Mouse (Mus musculus) neural tube, embryonic 15.5 days (tissue): Measurements from ENCODE around the gene Zfp595. TPM values are rescaled to one million over a fixed set of nuclear protein-coding genes. Genes with fewer than 3 reads are reported as not detected.
"Not testable (repeated sequence)": the region's sequence is repeated elsewhere in the genome, so short reads cannot be mapped to it uniquely, and the experiment has no call there.

Experiments used
- ATAC-seq: fragments of 200-750 bp; cut with Nextera tagmentation; 2 replicates; pipeline ENCODE4 v1.8.0; 2017; ENCODE audit warnings: mild to moderate bottlenecking, moderate TSS enrichment, moderate library complexity; ENCODE audit not compliant: low FRiP score
- H3K27ac ChIP-seq: fragments of 300-500 bp; sonication (generic); replicated peaks from 2 replicates; pipeline ENCODE4 v1.5.1; 2015; ENCODE audit warnings: mild to moderate bottlenecking, inconsistent platforms
- H3K27me3 ChIP-seq: fragments of 300-500 bp; sonication (generic); replicated peaks from 2 replicates; pipeline ENCODE4 v1.6.1; 2015; ENCODE audit warnings: inconsistent platforms
- H3K36me3 ChIP-seq: fragments of 300-500 bp; sonication (generic); 2 replicates; pipeline ENCODE4 v1.6.1; 2015; ENCODE audit warnings: inconsistent platforms
- H3K4me1 ChIP-seq: fragments of 300-500 bp; sonication (generic); 2 replicates; pipeline ENCODE4 v1.6.1; 2015; ENCODE audit warnings: inconsistent platforms
- H3K4me2 ChIP-seq: fragments of 300-500 bp; sonication (generic); 2 replicates; pipeline ENCODE4 v1.6.1; 2015; ENCODE audit warnings: inconsistent platforms, mild to moderate bottlenecking, moderate library complexity
- H3K4me3 ChIP-seq: fragments of 300-500 bp; sonication (generic); replicated peaks from 2 replicates; pipeline ENCODE4 v1.5.1; 2015; ENCODE audit warnings: mild to moderate bottlenecking, inconsistent platforms
- H3K9ac ChIP-seq: fragments of 300-500 bp; sonication (generic); replicated peaks from 2 replicates; pipeline ENCODE4 v1.6.1; 2015; ENCODE audit warnings: mild to moderate bottlenecking, inconsistent platforms
- H3K9me3 ChIP-seq: fragments of 300-500 bp; sonication (generic); replicated peaks from 2 replicates; pipeline ENCODE4 v1.6.1; 2016; ENCODE audit warnings: inconsistent platforms
- WGBS: fragments of 180-500 bp; shearing (Covaris S2); methylation state at CpG from one replicate; pipeline ENCODE4 v1.1.7; 2015; ENCODE audit warnings: mixed read lengths; 5-methylcytosine and 5-hydroxymethylcytosine counted together
- polyA plus RNA-seq: library from polyadenylated mRNA; unstranded; fragments of >200 nt; fragmentation: Nextera tagmentation; extraction: Ambion mirVana; gene quantifications from 2 replicates; pipeline ENCODE4 v1.2.1, GENCODE M21; 2015

Zfp595 gene
- polyA plus RNA-seq, result 1.7 and 2.0 TPM in 2 replicates

DNA sequence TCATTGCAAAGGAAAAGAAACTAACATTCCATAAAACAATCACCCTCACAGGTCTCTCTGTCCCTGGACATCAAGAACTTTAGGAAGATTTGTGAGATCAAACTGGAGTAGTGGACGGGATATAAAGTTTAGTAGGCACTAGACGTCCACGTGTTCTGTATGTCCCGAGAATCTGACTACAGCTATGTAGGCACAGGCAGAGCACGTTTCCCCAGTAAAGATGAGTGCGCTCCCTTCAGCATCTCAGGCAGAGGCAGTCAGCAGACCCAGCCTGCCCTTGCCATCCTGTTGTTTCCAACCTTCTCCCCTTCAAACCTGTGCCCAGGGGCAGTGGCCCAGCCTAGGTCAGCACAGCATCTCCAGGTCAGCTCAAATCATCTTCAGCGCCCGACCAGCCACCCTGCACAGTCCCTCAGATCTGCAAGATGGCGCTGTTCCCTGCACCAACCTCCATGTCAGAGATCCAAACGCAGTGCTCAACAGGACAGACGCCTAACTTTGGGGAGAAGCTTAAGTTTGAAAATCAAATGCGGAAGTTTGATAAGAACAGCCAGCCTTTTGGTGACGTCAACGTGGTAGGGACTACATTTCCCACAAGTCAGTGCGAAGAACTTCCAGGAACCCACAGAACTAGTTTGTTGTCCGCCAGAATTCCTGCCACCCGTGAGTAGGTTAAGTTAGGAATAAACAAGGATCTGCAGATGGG lies at the start of gene Zfp595:
TSS of gene Zfp595 (minus strand) at position 552 of the 706 bp plus-strand sequence.
- H3K4me2 ChIP-seq, result peak within 1 kb of the TSS; percentile 85
- ATAC-seq, result peak; percentile 94
- H3K9ac ChIP-seq, result peak within 1 kb of the TSS; percentile 57
- peaks cover 12% of the 10 kb centered on the region for H3K4me1 ChIP-seq
- WGBS, result 19% methylated on average over 17 of the region's 17 CpGs
- H3K27ac ChIP-seq, result peak within 1 kb of the TSS; percentile 45
- no peaks in the 10 kb centered on the region for H3K9me3 ChIP-seq
- H3K27me3 ChIP-seq, result no peaks in the 10 kb centered on the region
- H3K36me3 ChIP-seq, result no peaks in the 10 kb centered on the region
- peak within 1 kb of the TSS; percentile 57 for H3K4me3 ChIP-seq

DNA sequence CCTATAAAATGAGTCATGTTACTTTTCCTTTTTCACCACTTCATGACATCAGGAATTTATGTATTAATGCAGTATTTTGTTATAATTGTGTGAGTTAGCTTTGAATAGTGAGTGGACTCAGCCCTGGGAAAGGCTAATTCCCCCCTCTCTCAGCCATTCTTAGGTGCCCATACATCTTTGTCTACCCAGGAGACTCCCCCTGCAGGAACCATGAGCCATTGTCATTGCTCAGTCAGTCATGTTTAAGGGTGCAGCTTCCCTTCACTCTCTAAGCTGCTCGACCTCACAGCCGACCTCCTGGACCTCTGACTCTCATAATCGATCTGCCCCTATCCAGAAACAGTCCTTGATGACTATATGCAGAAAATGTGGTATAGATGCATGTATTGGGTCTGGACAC lies 43.9 kb upstream of the Zfp595 start:
- H3K4me2 ChIP-seq, H3K36me3 ChIP-seq, H3K9ac ChIP-seq, H3K4me1 ChIP-seq, H3K27ac ChIP-seq, H3K4me3 ChIP-seq, H3K27me3 ChIP-seq, H3K9me3 ChIP-seq: not testable (repeated sequence)
- peak; percentile 37; the same call in 1 of the 2 replicates for ATAC-seq
- WGBS, result 53% methylated on average over 3 of the region's 3 CpGs

- not testable (repeated sequence) for H3K36me3 ChIP-seq, H3K27me3 ChIP-seq, H3K4me1 ChIP-seq, H3K27ac ChIP-seq, H3K9me3 ChIP-seq
- H3K4me2 ChIP-seq, result peak within 1 kb of the TSS; percentile 58
- ATAC-seq, result peak; percentile 96
- H3K9ac ChIP-seq, result 0 out of 2 replicates have a peak within 1 kb of the TSS, but pooled peaks have one; percentile 20
- WGBS, result 22% methylated on average over 15 of the region's 15 CpGs
- H3K4me3 ChIP-seq, result peak within 1 kb of the TSS; percentile 42
Observed at GRCm38 (mm10) chr13:67375050-67375911, 42.9 kb upstream of the Zfp595 start, which contains the start of the genes Gm28041 and Zfp456. Gene Gm28041, minus strand, starts transcription at chr13:67375733. Gene Zfp456, minus strand, starts transcription at chr13:67375810.

DNA sequence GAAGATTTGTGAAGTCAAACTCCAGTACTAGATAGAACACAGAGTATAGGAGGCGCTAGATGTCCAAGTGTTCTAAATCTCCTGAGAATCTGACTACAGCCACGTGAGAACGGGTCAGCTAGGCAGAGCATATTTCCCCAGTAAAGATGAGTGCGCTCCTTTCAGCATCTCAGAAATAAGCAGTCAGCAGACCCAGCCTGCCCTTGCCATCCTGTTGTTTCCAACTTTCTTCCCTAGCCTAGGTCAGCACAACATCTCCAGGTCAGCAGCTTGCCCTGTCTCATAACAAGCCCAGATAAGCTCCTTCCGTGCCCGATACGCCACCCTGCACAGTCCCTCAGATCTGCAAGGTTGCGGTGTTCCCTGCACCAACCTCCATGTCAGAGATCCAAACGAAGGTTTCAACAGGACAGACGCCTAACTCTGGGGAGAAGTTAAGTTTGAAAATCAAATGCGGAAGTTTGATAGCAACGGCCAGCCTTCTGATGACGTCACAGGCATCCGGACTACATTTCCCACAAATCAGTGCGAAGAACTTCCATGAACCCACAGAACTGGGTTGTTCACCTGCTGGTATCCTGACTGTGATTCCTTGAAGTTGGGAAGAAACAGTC lies 27.9 kb upstream of the Zfp595 start, which contains the start of the genes Gm28044 and Zfp953:
TSS of gene Gm28044 (minus strand) at position 406 of the 614 bp plus-strand sequence.
TSS of gene Zfp953 (minus strand) at position 475 of the 614 bp plus-strand sequence.
- no peaks in the 10 kb centered on the region for H3K36me3 ChIP-seq
- H3K9ac ChIP-seq, result peak within 1 kb of the TSS; percentile 59
- under 1% methylated on average over 15 of the region's 15 CpGs for WGBS
- no peaks in the 10 kb centered on the region for H3K27me3 ChIP-seq
- peak; percentile 96 for ATAC-seq
- H3K4me2 ChIP-seq, result peak within 1 kb of the TSS; percentile 78
- peaks cover 13% of the 10 kb centered on the region for H3K4me1 ChIP-seq
- H3K27ac ChIP-seq, result peak within 1 kb of the TSS; percentile 62
- no peaks in the 10 kb centered on the region for H3K9me3 ChIP-seq
- H3K4me3 ChIP-seq, result peak within 1 kb of the TSS; percentile 71

DNA sequence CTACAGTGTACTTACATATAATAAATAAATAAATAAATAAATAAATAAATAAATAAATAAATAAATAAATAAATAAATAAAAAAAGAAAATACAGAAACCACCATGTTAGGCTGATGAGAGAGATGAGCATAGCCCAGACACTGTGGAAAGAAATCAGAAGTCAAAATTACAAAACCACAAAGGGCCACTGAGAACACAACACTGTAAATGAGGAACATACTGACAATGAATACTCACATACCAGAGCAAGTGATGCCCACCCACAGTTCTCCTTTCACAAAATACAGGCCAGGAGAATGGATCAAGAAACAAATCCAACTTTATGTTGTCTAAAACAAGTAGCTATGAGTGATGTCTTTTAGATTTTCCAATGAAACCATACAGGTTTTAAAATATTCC lies 19.5 kb upstream of the Zfp595 start:
- Histone ChIP-seq H3K27me3 (no peaks in the 10 kb centered on the region), H3K4me2 (no peak overlapping the region), H3K27ac (no peak overlapping the region), H3K4me3 (no peak overlapping the region), H3K36me3 (no peaks in the 10 kb centered on the region), H3K4me1 (no peaks in the 10 kb centered on the region), H3K9ac (no peak overlapping the region), H3K9me3 (no peaks in the 10 kb centered on the region)
- ATAC-seq, result no peak

GRCm38 (mm10) chr13:67343422-67343821 lies 11.1 kb upstream of the Zfp595 start:
- H3K27ac ChIP-seq, result no peak overlapping the region
- no peak overlapping the region for H3K4me2 ChIP-seq
- H3K9ac ChIP-seq, result no peak overlapping the region
- H3K27me3 ChIP-seq, result no peaks in the 10 kb centered on the region
- ATAC-seq, result no peak
- no peak overlapping the region for H3K4me3 ChIP-seq
- 89% methylated on average over 2 of the region's 2 CpGs for WGBS
- no peaks in the 10 kb centered on the region for H3K4me1 ChIP-seq
- H3K9me3 ChIP-seq, result no peaks in the 10 kb centered on the region
- no peaks in the 10 kb centered on the region for H3K36me3 ChIP-seq

- peak overlapping the region; percentile 57 for H3K9ac ChIP-seq
- no peak overlapping the region for H3K27ac ChIP-seq
Observed at GRCm38 (mm10) chr13:67332877-67333276, 507 bp upstream of the Zfp595 start.

DNA sequence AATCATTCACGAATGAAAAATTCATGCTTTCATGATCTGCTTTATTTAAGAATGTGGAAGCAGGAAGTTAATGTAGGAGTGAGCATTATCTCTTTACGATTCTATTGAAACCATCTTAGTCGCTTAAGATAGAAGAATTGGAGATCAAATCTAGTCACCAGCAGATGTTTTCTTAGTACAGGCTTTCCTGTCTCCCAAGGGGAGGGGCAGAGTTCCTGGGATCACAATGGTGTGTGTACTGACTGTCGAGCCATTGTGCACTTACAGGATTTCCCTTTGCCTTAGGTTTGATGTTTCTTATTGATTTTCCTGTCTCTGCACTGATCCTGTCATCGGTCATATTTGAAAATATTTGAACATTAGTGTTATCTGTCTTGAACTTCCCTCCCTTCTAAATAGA lies 25.7 kb downstream of the Zfp595 start:
- peak; percentile 71 for ATAC-seq
- WGBS, result 31% methylated on average over 5 of the region's 5 CpGs
- peaks cover 11% of the 10 kb centered on the region for H3K4me1 ChIP-seq
- peak overlapping the region; percentile 91 for H3K9ac ChIP-seq
- H3K36me3 ChIP-seq, result no peaks in the 10 kb centered on the region
- no peaks in the 10 kb centered on the region for H3K27me3 ChIP-seq
- H3K27ac ChIP-seq, result peak overlapping the region; percentile 75
- peak overlapping the region; percentile 78 for H3K4me3 ChIP-seq
- H3K9me3 ChIP-seq, result no peaks in the 10 kb centered on the region
- H3K4me2 ChIP-seq, result peak overlapping the region; percentile 93

More at GRCm38 (mm10) chr13:67332877-67333276, 507 bp upstream of the Zfp595 start:
- H3K36me3 ChIP-seq, result no peaks in the 10 kb centered on the region
- H3K4me1 ChIP-seq, result peaks cover 12% of the 10 kb centered on the region
- ATAC-seq, result peak; percentile 46; the same call in 1 of the 2 replicates
- peak overlapping the region; percentile 57 for H3K4me3 ChIP-seq
- no peaks in the 10 kb centered on the region for H3K9me3 ChIP-seq
- 80% methylated on average over 1 of the region's 1 CpGs for WGBS
- no peaks in the 10 kb centered on the region for H3K27me3 ChIP-seq
- peak overlapping the region; percentile 85 for H3K4me2 ChIP-seq

GRCm38 (mm10) chr13:67305822-67306672 lies 26.3 kb downstream of the Zfp595 start, which contains the start of gene Zfp457:
Gene Zfp457, minus strand, starts transcription at chr13:67306485.
- Histone ChIP-seq H3K4me2 (peak within 1 kb of the TSS; percentile 93), H3K27me3 (no peaks in the 10 kb centered on the region), H3K27ac (peak within 1 kb of the TSS; percentile 75), H3K4me1 (peaks cover 11% of the 10 kb centered on the region), H3K9me3 (no peaks in the 10 kb centered on the region), H3K9ac (peak within 1 kb of the TSS; percentile 91), H3K4me3 (peak within 1 kb of the TSS; percentile 78), H3K36me3 (no peaks in the 10 kb centered on the region)
- peak; percentile 99 for ATAC-seq
- WGBS, result 6% methylated on average over 16 of the region's 16 CpGs

DNA sequence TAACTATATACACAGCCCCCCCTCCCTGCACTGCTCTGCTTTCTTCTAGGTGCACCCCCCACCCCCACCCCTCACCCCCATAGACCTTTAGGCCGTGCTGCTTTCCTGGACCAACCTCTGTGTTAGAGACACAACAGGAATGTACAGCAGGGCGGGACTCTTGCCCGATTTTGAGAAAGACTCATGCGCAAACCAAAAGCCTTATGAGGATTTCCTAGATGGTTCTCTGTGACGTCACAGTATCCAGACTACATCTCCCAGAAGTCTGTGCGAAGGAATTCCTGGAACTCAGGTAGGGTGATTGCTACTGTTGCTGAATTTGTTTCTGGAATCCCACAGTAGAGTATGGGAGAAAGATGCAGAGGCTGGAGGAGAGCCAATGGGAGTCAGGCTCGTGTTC lies 54.1 kb downstream of the Zfp595 start, which contains the start of gene Zfp458:
TSS of gene Zfp458 (minus strand) at position 153 of the 400 bp plus-strand sequence.
- ATAC-seq, result peak; percentile 70; the same call in 1 of the 2 replicates
- 45% methylated on average over 7 of the region's 7 CpGs for WGBS

More for the DNA sequence above, 54.1 kb downstream of the Zfp595 start, which contains the start of gene Zfp458:
- Histone ChIP-seq H3K4me2 (peak within 1 kb of the TSS; percentile 30; the same call in 1 of the 2 replicates), H3K27me3 (no peaks in the 10 kb centered on the region), H3K27ac (no peak within 1 kb of the TSS), H3K9me3 (no peaks in the 10 kb centered on the region), H3K4me1 (no peaks in the 10 kb centered on the region), H3K36me3 (no peaks in the 10 kb centered on the region), H3K4me3 (no peak within 1 kb of the TSS), H3K9ac (no peak within 1 kb of the TSS)
